Mouse (Mus musculus): ENCODE measurements around the gene Rsbn1l.

The Rsbn1l gene

GRCm38 (mm10) chr5:20904647-20905046 lies 51.6 kb downstream of the Rsbn1l start:
- DNase-seq (ENCODE audit: low spot score) = no peak

GRCm38 (mm10) chr5:20897446-20898167 lies 58.6 kb downstream of the Rsbn1l start:
- no peak for DNase-seq (ENCODE audit: low spot score)

GRCm38 (mm10) chr5:20884036-20884620 lies 72.1 kb downstream of the Rsbn1l start:
- DNase-seq (ENCODE audit: low spot score) = no peak

GRCm38 (mm10) chr5:20881915-20882800 lies 74.0 kb downstream of the Rsbn1l start, which contains the start of the genes Phtf2 and Tmem60:
TSS of gene Phtf2 (minus strand) at chr5:20882124.
TSS of gene Tmem60 (plus strand) at chr5:20882191.
- DNase-seq (ENCODE audit: low spot score) = peak; percentile 98

- DNase-seq (ENCODE audit: low spot score) = peak; percentile 22
Measured at GRCm38 (mm10) chr5:20880797-20881775, 75.1 kb downstream of the Rsbn1l start.

GRCm38 (mm10) chr5:20880386-20880785 lies 75.8 kb downstream of the Rsbn1l start:
- no peak for DNase-seq (ENCODE audit: low spot score)

- DNase-seq (ENCODE audit: low spot score) = no peak
Measured at GRCm38 (mm10) chr5:20876934-20877426, 79.2 kb downstream of the Rsbn1l start.

GRCm38 (mm10) chr5:20873146-20873545 lies 83.1 kb downstream of the Rsbn1l start:
- no peak for DNase-seq (ENCODE audit: low spot score)

- DNase-seq (ENCODE audit: low spot score) = no peak
Measured at GRCm38 (mm10) chr5:20865193-20865755, 90.9 kb downstream of the Rsbn1l start.

GRCm38 (mm10) chr5:20864216-20864969 lies 91.8 kb downstream of the Rsbn1l start:
- no peak for DNase-seq (ENCODE audit: low spot score)

- no peak for DNase-seq (ENCODE audit: low spot score)
Measured at GRCm38 (mm10) chr5:20861901-20862300, 94.3 kb downstream of the Rsbn1l start.

GRCm38 (mm10) chr5:20860565-20860964 lies 95.6 kb downstream of the Rsbn1l start:
- DNase-seq (ENCODE audit: low spot score) = no peak

- no peak for DNase-seq (ENCODE audit: low spot score)
Measured at GRCm38 (mm10) chr5:20858404-20858803, 97.8 kb downstream of the Rsbn1l start.

- DNase-seq (ENCODE audit: low spot score) = no peak
Measured at GRCm38 (mm10) chr5:20855066-20855465, 101.1 kb downstream of the Rsbn1l start.

- DNase-seq (ENCODE audit: low spot score) = no peak
Measured at GRCm38 (mm10) chr5:20847010-20847409, 109.2 kb downstream of the Rsbn1l start.

GRCm38 (mm10) chr5:20843816-20844215 lies 112.4 kb downstream of the Rsbn1l start:
- DNase-seq (ENCODE audit: low spot score) = no peak

- no peak for DNase-seq (ENCODE audit: low spot score)
Measured at GRCm38 (mm10) chr5:20843405-20843804, 112.8 kb downstream of the Rsbn1l start.
